Mouse (Mus musculus) heart, embryonic 13.5 days (tissue): ENCODE data around the gene Copz2. TPM values are rescaled to one million over a fixed set of nuclear protein-coding genes. Genes with fewer than 3 reads are reported as not detected.

Experiments
- ATAC-seq: fragments of 200-750 bp; cut with Nextera tagmentation; 2 replicates; pipeline ENCODE4 v1.8.0; 2017; ENCODE audit warnings: moderate TSS enrichment; ENCODE audit not compliant: insufficient number of reproducible peaks, low FRiP score, low TSS enrichment; ENCODE audit errors: extremely low read depth
- H3K27ac ChIP-seq: fragments of 300-500 bp; sonication (generic); replicated peaks from 2 replicates; pipeline ENCODE4 v1.5.1; 2015; ENCODE audit warnings: moderate library complexity, mild to moderate bottlenecking, inconsistent platforms
- H3K27me3 ChIP-seq: fragments of 300-500 bp; sonication (generic); replicated peaks from 2 replicates; pipeline ENCODE4 v1.6.1; 2015; ENCODE audit warnings: mild to moderate bottlenecking, inconsistent platforms
- H3K36me3 ChIP-seq: fragments of 300-500 bp; sonication (generic); 2 replicates; pipeline ENCODE4 v1.6.1; 2015; ENCODE audit warnings: mild to moderate bottlenecking, inconsistent platforms
- H3K4me1 ChIP-seq: fragments of 300-500 bp; sonication (generic); 2 replicates; pipeline ENCODE4 v1.6.1; 2015; ENCODE audit warnings: inconsistent platforms
- H3K4me2 ChIP-seq: fragments of 300-500 bp; sonication (generic); 2 replicates; pipeline ENCODE4 v1.6.1; 2015; ENCODE audit warnings: inconsistent platforms, mild to moderate bottlenecking, moderate library complexity
- H3K4me3 ChIP-seq: fragments of 300-500 bp; sonication (generic); 2 replicates; pipeline ENCODE4 v1.5.1; 2015; ENCODE audit warnings: moderate library complexity, mild to moderate bottlenecking, inconsistent platforms
- H3K9ac ChIP-seq: fragments of 300-500 bp; sonication (generic); 2 replicates; pipeline ENCODE4 v1.6.1; 2015; ENCODE audit warnings: inconsistent platforms, mild to moderate bottlenecking, moderate library complexity
- H3K9me3 ChIP-seq: fragments of 300-500 bp; sonication (generic); 2 replicates; pipeline ENCODE4 v1.6.1; 2016; ENCODE audit warnings: inconsistent platforms
- WGBS: fragments of 180-500 bp; shearing (Covaris S2); methylation state at CpG from one replicate; pipeline ENCODE4 v1.1.7; 2015; ENCODE audit warnings: mixed read lengths; 5-methylcytosine and 5-hydroxymethylcytosine counted together
- polyA plus RNA-seq: library from polyadenylated mRNA; unstranded; fragments of >200 nt; fragmentation: Nextera tagmentation; extraction: Ambion mirVana; gene quantifications from 2 replicates; pipeline ENCODE4 v1.2.1, GENCODE M21; 2015

Copz2 gene
- polyA plus RNA-seq, 1 experiment from 2014 or later = 109 TPM

DNA sequence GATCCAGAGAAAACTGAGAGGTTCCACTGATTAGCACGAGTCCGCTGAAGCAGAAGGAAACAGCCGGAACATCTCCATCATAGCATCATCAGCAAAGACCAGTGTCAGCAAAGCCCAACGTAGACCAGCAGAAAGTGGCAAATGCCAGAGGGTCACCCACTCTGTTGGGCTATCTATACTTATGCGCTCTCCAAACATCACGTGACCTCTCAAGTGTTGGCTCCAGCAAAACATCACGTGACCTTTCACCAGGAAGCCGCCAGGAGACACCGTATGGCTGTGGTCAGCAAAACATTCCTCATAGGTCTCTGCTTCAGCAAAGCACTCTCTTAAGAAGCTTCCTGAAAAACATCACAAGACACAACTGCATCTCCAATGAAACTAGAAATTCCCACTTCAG is 30.6 kb downstream of the Copz2 start:
- Histone ChIP-seq H3K4me2 (no peak overlapping the region), H3K9ac (no peak overlapping the region), H3K4me3 (no peak overlapping the region), H3K27ac (no peak overlapping the region), H3K9me3 (no peaks in the 10 kb centered on the region), H3K27me3 (peaks cover 33% of the 10 kb centered on the region), H3K36me3 (no peaks in the 10 kb centered on the region), H3K4me1 (peaks cover 12% of the 10 kb centered on the region)
- ATAC-seq = no peak
- WGBS = 54% methylated on average over 9 of the region's 9 CpGs

- no peaks in the 10 kb centered on the region for H3K9me3 ChIP-seq
- WGBS = 67% methylated on average over 5 of the region's 5 CpGs
- H3K36me3 ChIP-seq = no peaks in the 10 kb centered on the region
Observed at GRCm38 (mm10) chr11:96885901-96886340, 36.3 kb downstream of the Copz2 start.

GRCm38 (mm10) chr11:96886942-96887546 is 37.4 kb downstream of the Copz2 start:
- 70% methylated on average over 8 of the region's 8 CpGs for WGBS

More at GRCm38 (mm10) chr11:96885901-96886340, 36.3 kb downstream of the Copz2 start:
- no peaks in the 10 kb centered on the region for H3K27me3 ChIP-seq
- no peak for ATAC-seq
- no peak overlapping the region for H3K9ac ChIP-seq
- no peak overlapping the region for H3K4me3 ChIP-seq
- no peak overlapping the region for H3K4me2 ChIP-seq
- H3K4me1 ChIP-seq = no peaks in the 10 kb centered on the region
- no peak overlapping the region for H3K27ac ChIP-seq

DNA sequence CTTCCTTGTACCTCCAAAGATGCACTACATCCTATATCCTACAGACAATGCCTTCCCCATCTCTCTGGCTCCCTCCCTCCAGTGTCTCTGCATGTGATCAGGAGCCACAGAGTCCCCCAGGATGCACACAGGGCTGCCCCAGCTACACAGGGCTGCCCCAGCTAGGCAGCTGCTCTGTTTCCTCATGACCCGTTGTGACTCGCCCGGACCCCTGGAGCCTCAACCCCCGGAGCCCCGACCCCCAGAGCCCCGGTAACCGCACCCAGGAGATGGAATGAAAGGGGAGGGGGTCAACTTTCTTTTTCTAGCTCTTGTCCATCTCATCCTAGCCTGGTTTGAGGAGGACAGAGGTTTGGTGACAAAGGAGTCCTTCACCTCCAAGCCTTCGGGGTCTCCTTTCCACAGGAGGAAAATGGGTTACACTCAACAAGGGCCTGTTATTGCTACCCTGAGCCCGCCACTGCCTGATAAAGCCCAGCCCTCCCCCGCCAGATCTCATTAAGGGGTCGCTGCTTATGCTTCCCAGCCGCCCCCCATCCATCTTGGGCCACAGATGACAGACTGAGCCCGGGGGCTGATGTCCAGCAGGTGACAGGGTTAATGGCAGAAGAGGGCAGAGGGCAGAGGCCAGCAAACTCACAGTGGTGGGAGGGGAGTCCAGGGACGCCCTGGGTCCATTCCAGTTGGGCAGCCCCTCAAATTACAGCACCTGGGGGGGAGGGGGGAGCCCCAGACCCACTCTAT is 42.3 kb downstream of the Copz2 start:
- 48% methylated on average over 14 of the region's 14 CpGs for WGBS

More at GRCm38 (mm10) chr11:96886942-96887546, 37.4 kb downstream of the Copz2 start:
- no peak for ATAC-seq
- Histone ChIP-seq H3K9ac (no peak overlapping the region), H3K4me1 (no peaks in the 10 kb centered on the region), H3K4me3 (no peak overlapping the region), H3K9me3 (no peaks in the 10 kb centered on the region), H3K27me3 (no peaks in the 10 kb centered on the region), H3K27ac (no peak overlapping the region), H3K4me2 (no peak overlapping the region), H3K36me3 (no peaks in the 10 kb centered on the region)

GRCm38 (mm10) chr11:96893203-96893842 is 43.7 kb downstream of the Copz2 start:
- Histone ChIP-seq H3K9ac (no peak overlapping the region), H3K36me3 (no peaks in the 10 kb centered on the region), H3K4me2 (no peak overlapping the region), H3K27me3 (no peaks in the 10 kb centered on the region), H3K9me3 (no peaks in the 10 kb centered on the region), H3K4me1 (no peaks in the 10 kb centered on the region), H3K27ac (no peak overlapping the region), H3K4me3 (no peak overlapping the region)
- WGBS = 52% methylated on average over 11 of the region's 11 CpGs
- ATAC-seq = no peak

More for the DNA sequence above, 42.3 kb downstream of the Copz2 start:
- no peaks in the 10 kb centered on the region for H3K27me3 ChIP-seq
- no peaks in the 10 kb centered on the region for H3K9me3 ChIP-seq
- no peak overlapping the region for H3K4me3 ChIP-seq
- H3K36me3 ChIP-seq = no peaks in the 10 kb centered on the region
- H3K9ac ChIP-seq = no peak overlapping the region
- ATAC-seq = no peak
- no peaks in the 10 kb centered on the region for H3K4me1 ChIP-seq
- no peak overlapping the region for H3K27ac ChIP-seq
- H3K4me2 ChIP-seq = no peak overlapping the region

DNA sequence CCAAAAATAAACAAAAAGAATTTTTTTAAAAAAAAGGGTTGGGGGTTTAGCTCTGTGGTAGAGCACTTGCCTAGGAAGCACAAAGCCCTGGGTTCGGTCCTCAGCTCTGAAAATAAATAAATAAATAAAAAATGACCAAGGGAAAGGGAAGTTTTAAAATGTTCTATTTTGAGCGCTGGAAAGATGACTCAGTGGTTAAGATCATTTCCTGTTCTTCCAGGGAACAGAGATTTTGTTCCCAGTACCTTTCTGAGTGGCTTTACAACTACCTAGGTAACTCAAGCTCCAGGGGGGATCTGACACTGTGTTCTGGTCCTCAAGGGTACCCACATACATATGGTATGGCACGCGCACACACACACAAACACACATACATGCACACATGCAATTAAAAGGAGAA is 46.2 kb downstream of the Copz2 start:
- no peak overlapping the region for H3K27ac ChIP-seq
- H3K27me3 ChIP-seq = no peaks in the 10 kb centered on the region
- 61% methylated on average over 4 of the region's 4 CpGs for WGBS
- no peak overlapping the region for H3K4me2 ChIP-seq
- no peak overlapping the region for H3K4me3 ChIP-seq
- no peak overlapping the region for H3K9ac ChIP-seq
- no peaks in the 10 kb centered on the region for H3K4me1 ChIP-seq
- ATAC-seq = no peak
- no peaks in the 10 kb centered on the region for H3K36me3 ChIP-seq
- no peaks in the 10 kb centered on the region for H3K9me3 ChIP-seq

DNA sequence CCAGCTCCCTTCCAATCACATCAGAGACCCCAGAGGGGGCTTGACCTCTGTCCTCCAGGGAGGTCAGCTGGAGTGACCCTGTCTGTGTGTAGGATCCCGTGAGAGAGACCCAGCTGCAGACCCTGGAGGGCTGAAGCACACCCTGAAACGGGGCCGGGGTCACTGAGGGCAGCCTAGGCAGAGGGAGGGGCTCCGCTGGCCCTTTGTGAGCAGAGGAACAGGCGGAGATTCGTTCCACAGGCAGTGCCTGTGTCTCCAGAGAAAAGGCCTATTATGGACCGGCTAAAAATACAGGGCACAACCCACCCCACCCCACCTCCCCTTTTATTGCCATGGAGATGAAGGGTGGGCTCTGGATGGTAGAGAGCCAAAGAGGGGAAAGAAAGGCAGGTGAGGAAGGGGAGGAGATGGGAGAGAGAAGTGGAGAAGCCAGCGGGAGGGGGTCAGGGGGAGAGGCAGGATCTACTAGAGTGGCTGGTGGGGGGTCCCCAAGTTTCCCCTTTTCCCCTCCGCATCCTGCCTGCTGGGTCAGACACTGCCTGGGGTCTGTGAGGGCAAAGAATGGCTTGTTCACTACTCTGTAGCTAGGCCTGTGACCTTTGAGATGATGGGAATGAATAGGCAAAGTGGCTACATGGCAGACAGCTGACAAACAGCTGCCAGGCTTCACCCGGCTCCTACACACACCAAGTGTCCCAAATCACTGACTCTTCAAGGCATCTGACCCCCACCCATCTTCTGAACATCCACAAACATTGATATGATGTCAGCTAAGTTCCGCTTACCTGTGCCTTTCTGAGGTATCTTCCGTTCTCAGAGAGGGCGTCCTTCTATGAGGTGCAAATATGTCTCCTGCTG is 50.0 kb downstream of the Copz2 start:
- Histone ChIP-seq H3K27me3 (no peaks in the 10 kb centered on the region), H3K27ac (no peak overlapping the region), H3K4me1 (peaks cover 18% of the 10 kb centered on the region), H3K4me3 (no peak overlapping the region), H3K36me3 (no peaks in the 10 kb centered on the region), H3K4me2 (no peak overlapping the region), H3K9ac (no peak overlapping the region), H3K9me3 (no peaks in the 10 kb centered on the region)
- 55% methylated on average over 13 of the region's 13 CpGs for WGBS
- ATAC-seq = no peak

DNA sequence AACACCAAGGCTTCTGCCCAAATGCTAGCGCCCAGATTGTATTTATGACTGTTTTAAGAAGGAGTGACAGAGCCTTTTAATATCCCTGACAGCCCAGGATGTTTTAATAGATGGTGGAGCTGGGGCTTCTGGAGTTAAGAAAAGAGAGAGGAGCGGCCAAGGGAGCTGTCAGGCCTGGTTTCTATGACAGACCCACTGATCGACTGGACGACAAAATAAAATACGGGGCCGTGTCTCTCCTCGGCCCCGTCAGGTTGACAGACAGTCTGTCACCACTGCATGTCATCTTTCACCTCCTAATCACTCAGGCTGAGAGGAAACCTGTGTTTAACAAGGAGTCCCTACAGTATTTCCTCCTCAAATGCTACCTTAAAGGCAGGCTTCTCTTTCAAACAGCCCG is 51.7 kb downstream of the Copz2 start:
- Histone ChIP-seq H3K36me3 (no peaks in the 10 kb centered on the region), H3K4me3 (no peak overlapping the region), H3K4me1 (peaks cover 24% of the 10 kb centered on the region), H3K9me3 (no peaks in the 10 kb centered on the region), H3K27me3 (no peaks in the 10 kb centered on the region), H3K9ac (no peak overlapping the region), H3K27ac (no peak overlapping the region), H3K4me2 (no peak overlapping the region)
- ATAC-seq = no peak
- 38% methylated on average over 9 of the region's 9 CpGs for WGBS

GRCm38 (mm10) chr11:96902639-96903635 is 53.3 kb downstream of the Copz2 start:
- peak overlapping the region; percentile 38 for H3K27ac ChIP-seq
- peak overlapping the region; percentile 65 for H3K9ac ChIP-seq
- peaks cover 40% of the 10 kb centered on the region for H3K4me1 ChIP-seq
- no peak overlapping the region for H3K4me3 ChIP-seq
- no peaks in the 10 kb centered on the region for H3K9me3 ChIP-seq
- peaks cover 6% of the 10 kb centered on the region for H3K36me3 ChIP-seq
- H3K4me2 ChIP-seq = no peak overlapping the region
- no peak for ATAC-seq
- peaks cover 2% of the 10 kb centered on the region; the same call in 1 of the 2 replicates for H3K27me3 ChIP-seq
- WGBS = 31% methylated on average over 16 of the region's 16 CpGs
